Mouse (Mus musculus) ES-Bruce4 (cell line): Measurements from ENCODE around the gene Gja1.

Source experiments
- CTCF ChIP-seq: IDR thresholded peaks from one replicate; pipeline ENCODE4 v1.8.1; 2011; ENCODE audit warnings: low read depth, low read length
- EP300 ChIP-seq: IDR thresholded peaks from 2 replicates; pipeline ENCODE4 v1.6.1; 2011; ENCODE audit warnings: low read depth, low read length; ENCODE audit not compliant: insufficient read depth
- POLR2A ChIP-seq: IDR thresholded peaks from one replicate; pipeline ENCODE4 v1.8.1; 2011; ENCODE audit warnings: low read length; ENCODE audit not compliant: insufficient read depth

DNA sequence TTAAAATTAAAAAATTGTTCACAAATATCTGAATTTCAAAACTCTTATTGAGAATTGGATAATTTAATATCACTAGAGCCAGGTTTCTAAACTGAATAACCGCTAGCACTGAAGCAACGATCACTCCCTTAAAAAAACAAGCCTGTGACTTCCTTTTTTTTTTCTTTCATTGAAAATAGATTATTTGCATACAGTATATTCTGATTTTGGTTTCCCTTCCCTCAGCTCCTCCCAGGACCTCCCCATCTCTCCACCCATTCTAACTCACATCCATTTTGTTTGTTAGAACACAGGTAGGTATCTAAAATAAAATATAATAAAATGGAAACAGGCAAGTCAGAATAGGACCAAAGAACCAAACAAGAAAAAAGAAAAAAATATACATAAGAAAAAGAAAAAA lies 50.7 kb downstream of the Gja1 start:
- TF ChIP-seq EP300: no peak
- no peak for TF ChIP-seq CTCF
- TF ChIP-seq POLR2A: no peak
